25 mouse cellular contexts compared by ENCODE assay signal in genomic region chr15:28179556-28179955, GRCm38 (mm10). TPM values are rescaled to one million over a fixed set of nuclear protein-coding genes. Genes with fewer than 3 reads are reported as not detected.
DNase-seq lines count a peak whose midpoint lies in the region; ATAC-seq and TF ChIP-seq lines count a peak whose summit lies in the region.
"Had no signal": no experiment of that assay in that cellular context is flagged by ENCODE, and none has a peak within 500 bp of the region (broad histone marks: within the 10 kb centered on the region; RNA-seq: fewer than 3 reads in every experiment).

No protein-coding gene starts in this region.

- ATAC-seq in lung, postnatal 0 days: peak; percentile 77
- ATAC-seq: activated CD4-positive, CD25-positive, alpha-beta regulatory T cell, adult 4 months; CD4-positive, CD25-positive, alpha-beta regulatory T cell, adult 4 months; forebrain, embryonic 14.5 days; hindbrain, embryonic 16.5 days; inflammation-experienced regulatory T-cells, adult 6 months had no signal

- peak; percentile 39 for DNase-seq in heart, adult 11 months
- DNase-seq in heart, postnatal 36 days: no peak
- peak; percentile 50 for DNase-seq in lung, postnatal 0 days (ENCODE audit: low spot score)
- DNase-seq in lung, adult 2 months: no peak
- DNase-seq in lung, postnatal 25 days (ENCODE audit: low spot score): peak; percentile 7
- no peak for DNase-seq in right cerebral cortex, postnatal 14 days
- DNase-seq in frontal cortex, adult 2 months (ENCODE audit: extremely low spot score in 1 of 2, low spot score in 1 of 2): no peak
- DNase-seq: adrenal gland, postnatal 14 days; B cell, adult 2 months; cerebellum, adult 11-12 months; cerebellum, adult 9-10 months; cerebellum, postnatal 25 days; gastrocnemius, postnatal 10 days; heart, postnatal 4 days had no signal

- no peaks in the 10 kb centered on the region for H3K36me3 ChIP-seq in lung, postnatal 0 days (ENCODE audit: insufficient read depth, low read length)
- H3K36me3 ChIP-seq: embryonic facial prominence, embryonic 15.5 days; forebrain, embryonic 10.5 days; G1E; heart, embryonic 12.5 days; hindbrain, embryonic 12.5 days had no signal

- no peaks in the 10 kb centered on the region for H3K4me1 ChIP-seq in lung, postnatal 0 days (ENCODE audit: insufficient read depth, low read depth, low read length)
- peaks cover 4% of the 10 kb centered on the region for H3K4me1 ChIP-seq in lung, adult 2 months (ENCODE audit: control insufficient read depth, insufficient read depth, low read length)
- H3K4me1 ChIP-seq: embryonic facial prominence, embryonic 15.5 days; forebrain, embryonic 10.5 days; heart, embryonic 12.5 days; hindbrain, embryonic 12.5 days had no signal

- H3K4me3 ChIP-seq in lung, postnatal 0 days (ENCODE audit: low read depth, low read length): no peak overlapping the region
- no peak overlapping the region for H3K4me3 ChIP-seq in lung, adult 2 months (replicated peaks; ENCODE audit: extremely low read depth, low read depth, low read length)
- H3K4me3 ChIP-seq: embryonic facial prominence, embryonic 15.5 days; erythroblast, embryonic 14.5 days; forebrain, embryonic 10.5 days; heart, embryonic 12.5 days; hindbrain, embryonic 12.5 days had no signal

- intact Hi-C loops in heart, postnatal 36 days (cut with DNase I): loop anchor here (5.0 kb wide), 1 partner anchor 522 kb away; no protein-coding TSS in a partner anchor

- no peaks in the 10 kb centered on the region for H3K27me3 ChIP-seq in lung, postnatal 0 days (replicated peaks; ENCODE audit: insufficient read depth, low read length)
- H3K27me3 ChIP-seq: embryonic facial prominence, embryonic 15.5 days; heart, embryonic 12.5 days; hindbrain, embryonic 12.5 days had no signal

- no peak overlapping the region for H3K4me2 ChIP-seq in lung, postnatal 0 days (replicated peaks; ENCODE audit: low read depth, low read length)
- H3K4me2 ChIP-seq: embryonic facial prominence, embryonic 15.5 days; heart, embryonic 12.5 days; hindbrain, embryonic 12.5 days had no signal

- TF ChIP-seq CTCF in lung, postnatal 0 days (IDR thresholded peaks at IDR 0.05): no peak
- TF ChIP-seq CTCF in lung, adult 2 months (IDR thresholded peaks at IDR 0.05; ENCODE audit: insufficient read depth, low read length): no peak

- H3K9ac ChIP-seq in lung, postnatal 0 days (replicated peaks; ENCODE audit: low read depth): no peak overlapping the region
- H3K9ac ChIP-seq: embryonic facial prominence, embryonic 15.5 days; heart, embryonic 12.5 days; hindbrain, embryonic 12.5 days had no signal

- TF ChIP-seq POLR2A in lung, adult 2 months (IDR thresholded peaks at IDR 0.05; ENCODE audit: borderline replicate concordance, extremely low read depth, low read depth, low read length): no peak

- 56% methylated on average over 6 of the region's 6 CpGs for WGBS in lung, postnatal 0 days
- 69% methylated on average over 6 of the region's 6 CpGs for WGBS in lung, adult 2 months

- peak; percentile 89 for TF ChIP-seq EP300 in lung, postnatal 0 days (IDR thresholded peaks at IDR 0.05)

- no peak overlapping the region for H3K27ac ChIP-seq in lung, postnatal 0 days (ENCODE audit: low read length)
- H3K27ac ChIP-seq: embryonic facial prominence, embryonic 15.5 days; forebrain, embryonic 10.5 days; hindbrain, embryonic 12.5 days had no signal

- H3K9me3 ChIP-seq in lung, postnatal 0 days (ENCODE audit: low read length): no peaks in the 10 kb centered on the region
- H3K9me3 ChIP-seq: embryonic facial prominence, embryonic 15.5 days; forebrain, embryonic 10.5 days; heart, embryonic 12.5 days; hindbrain, embryonic 12.5 days had no signal

RNA-seq across cellular contexts. Expression of gene Dnah5, which starts 24.0 kb away (rescaled TPM):
- total RNA-seq in heart, postnatal 36 days (2021): under 1 TPM in 1 of 2 experiments, not detected in 1; 0.03 TPM
- polyA plus RNA-seq in lung, postnatal 0 days (2015; fragmentation: Nextera tagmentation; extraction: Ambion mirVana): 1.1 and 1.4 TPM in 2 replicates
- polyA plus RNA-seq in lung, adult 2 months (2012; rRNA removed): 1.7 and 2.4 TPM in 2 replicates
- 0.42 and 0.66 TPM in 2 replicates for polyA plus RNA-seq in frontal cortex, adult 2 months (2012; rRNA removed)
- polyA plus RNA-seq: CD4-positive, CD25-positive, alpha-beta regulatory T cell, adult 4 months; erythroblast, embryonic 14.5 days; G1E; heart, embryonic 12.5 days had no signal

Comparison
In these comparisons a context has a peak if more than half of its experiments do, and no peak if none do; other contexts are left out.
1. DNase-seq: peak in heart, adult 11 months (single experiment), lung, postnatal 0 days (single experiment) and lung, postnatal 25 days (single experiment); none in heart, postnatal 36 days (0 of 2), lung, adult 2 months (single experiment), right cerebral cortex, postnatal 14 days (single experiment) and frontal cortex, adult 2 months (0 of 2).